Comparison of ENCODE assay signal across 10 mouse cellular contexts in genomic region chr9:57501452-57501851, GRCm38 (mm10). TPM values are rescaled to one million over a fixed set of nuclear protein-coding genes. Genes with fewer than 3 reads are reported as not detected.
A peak's percentile ranks its signal among the peaks of the same experiment; 100 is the strongest.
DNase-seq lines count a peak whose midpoint lies in the region; ATAC-seq and TF ChIP-seq lines count a peak whose summit lies in the region.
"Had no signal": no experiment of that assay in that cellular context is flagged by ENCODE, and none has a peak within 500 bp of the region (broad histone marks: within the 10 kb centered on the region; RNA-seq: fewer than 3 reads in every experiment).

No protein-coding gene starts in this region.

- no peak for ATAC-seq in kidney, embryonic 14.5 days (ENCODE audit: low FRiP score, low TSS enrichment)
- no peak for ATAC-seq in forebrain, postnatal 0 days
- no peak for ATAC-seq in midbrain, postnatal 0 days (ENCODE audit: low FRiP score)
- ATAC-seq: liver, embryonic 12.5 days had no signal

- peak overlapping the region; percentile 23; the same call in 1 of the 2 replicates for H3K9ac ChIP-seq in kidney, embryonic 14.5 days (ENCODE audit: low read depth, low read length)
- peak overlapping the region; percentile 10 for H3K9ac ChIP-seq in forebrain, postnatal 0 days
- peak overlapping the region; percentile 42 for H3K9ac ChIP-seq in midbrain, postnatal 0 days (replicated peaks; ENCODE audit: low read length, poor library complexity, severe bottlenecking)
- H3K9ac ChIP-seq: liver, embryonic 12.5 days had no signal

- no peaks in the 10 kb centered on the region for H3K9me3 ChIP-seq in kidney, embryonic 14.5 days (ENCODE audit: control insufficient read depth, low read length)
- no peaks in the 10 kb centered on the region for H3K9me3 ChIP-seq in forebrain, postnatal 0 days (ENCODE audit: low read length)
- H3K9me3 ChIP-seq in midbrain, postnatal 0 days (ENCODE audit: low read length): no peaks in the 10 kb centered on the region
- H3K9me3 ChIP-seq: liver, embryonic 12.5 days had no signal

- H3K4me1 ChIP-seq in kidney, embryonic 14.5 days (ENCODE audit: control insufficient read depth, insufficient read depth, low read length): peaks cover 44% of the 10 kb centered on the region
- peaks cover 27% of the 10 kb centered on the region for H3K4me1 ChIP-seq in forebrain, postnatal 0 days (ENCODE audit: insufficient read depth)
- peaks cover 7% of the 10 kb centered on the region; the same call in 1 of the 2 replicates for H3K4me1 ChIP-seq in midbrain, postnatal 0 days (ENCODE audit: insufficient read depth, low read length)

- H3K4me3 ChIP-seq in kidney, embryonic 14.5 days (ENCODE audit: low read length): peak overlapping the region; percentile 16
- peak overlapping the region; percentile 41 for H3K4me3 ChIP-seq in forebrain, postnatal 0 days (ENCODE audit: low read depth, low read length)
- peak overlapping the region; percentile 23 for H3K4me3 ChIP-seq in midbrain, postnatal 0 days (ENCODE audit: low read depth, low read length)
- H3K4me3 ChIP-seq: liver, embryonic 12.5 days had no signal

- H3K36me3 ChIP-seq in kidney, embryonic 14.5 days (ENCODE audit: control insufficient read depth, insufficient read depth, low read length): no peaks in the 10 kb centered on the region
- H3K36me3 ChIP-seq in forebrain, postnatal 0 days (ENCODE audit: insufficient read depth): no peaks in the 10 kb centered on the region
- H3K36me3 ChIP-seq in midbrain, postnatal 0 days (ENCODE audit: insufficient read depth, low read length): no peaks in the 10 kb centered on the region
- H3K36me3 ChIP-seq: liver, embryonic 12.5 days had no signal

- H3K4me2 ChIP-seq in kidney, embryonic 14.5 days (replicated peaks; ENCODE audit: low read depth, low read length): peak overlapping the region; percentile 30
- peak overlapping the region; percentile 95 for H3K4me2 ChIP-seq in forebrain, postnatal 0 days (ENCODE audit: low read depth)
- H3K4me2 ChIP-seq in midbrain, postnatal 0 days (ENCODE audit: low read depth, low read length, poor library complexity, severe bottlenecking): peak overlapping the region; percentile 87
- H3K4me2 ChIP-seq: liver, embryonic 12.5 days had no signal

- 8% methylated on average over 13 of the region's 13 CpGs for WGBS in kidney, embryonic 14.5 days
- 4% methylated on average over 13 of the region's 13 CpGs for WGBS in forebrain, postnatal 0 days
- 9% methylated on average over 13 of the region's 13 CpGs for WGBS in midbrain, postnatal 0 days

- H3K27me3 ChIP-seq in kidney, embryonic 14.5 days (ENCODE audit: control insufficient read depth, insufficient read depth, low read length): peaks cover 57% of the 10 kb centered on the region
- 0 out of 2 replicates have a peak, but pooled peaks cover 8% of the 10 kb centered on the region for H3K27me3 ChIP-seq in forebrain, postnatal 0 days (ENCODE audit: insufficient read depth, low read length)
- peaks cover 15% of the 10 kb centered on the region; the same call in 1 of the 2 replicates for H3K27me3 ChIP-seq in midbrain, postnatal 0 days (ENCODE audit: insufficient read depth, low read length)

- no peak for DNase-seq in kidney, postnatal 4 days
- peak; percentile 19 for DNase-seq in R1 (ENCODE audit: low read depth, low spot score)
- no peak for DNase-seq in forebrain, postnatal 0 days
- DNase-seq in midbrain, postnatal 0 days (ENCODE audit: low spot score): no peak
- DNase-seq in adrenal gland, postnatal 4 days (ENCODE audit: low spot score in 2 of 2): no peak
- no peak for DNase-seq in thymus, postnatal 25 days
- DNase-seq in gastrocnemius, postnatal 25 days: no peak

- H3K27ac ChIP-seq in kidney, embryonic 14.5 days (ENCODE audit: low read depth, low read length): no peak overlapping the region
- peak overlapping the region; percentile 79 for H3K27ac ChIP-seq in forebrain, postnatal 0 days (ENCODE audit: low read depth, low read length)
- H3K27ac ChIP-seq in midbrain, postnatal 0 days (ENCODE audit: low read depth, low read length): no peak overlapping the region
- H3K27ac ChIP-seq: liver, embryonic 12.5 days had no signal

- TF ChIP-seq CTCF in forebrain, postnatal 0 days (IDR thresholded peaks at IDR 0.05; ENCODE audit: low read depth): no peak
- no peak for TF ChIP-seq CTCF in midbrain, postnatal 0 days (IDR thresholded peaks at IDR 0.05)

RNA-seq across cellular contexts. Expression of gene Rpp25, which starts 2.4 kb away (rescaled TPM):
- polyA plus RNA-seq in kidney, embryonic 14.5 days (2014; fragmentation: Nextera tagmentation; extraction: Ambion mirVana): 5.3 and 6.2 TPM in 2 replicates
- total RNA-seq in forebrain, postnatal 0 days (2014; rRNA removed): 24.7 and 30.2 TPM in 2 replicates
- polyA plus RNA-seq in forebrain, postnatal 0 days (2015; fragmentation: Nextera tagmentation; extraction: Ambion mirVana): 40.9 and 46.5 TPM in 2 replicates
- 24.2 and 24.8 TPM in 2 replicates for total RNA-seq in midbrain, postnatal 0 days (2014; rRNA removed)
- 26.5 and 34.5 TPM in 2 replicates for polyA plus RNA-seq in midbrain, postnatal 0 days (2015; fragmentation: Nextera tagmentation; extraction: Ambion mirVana)
- 1 to 10 TPM; 6.2 to 6.9 TPM for total RNA-seq in adrenal gland, postnatal 4 days (2021)
- not detected for total RNA-seq in gastrocnemius, postnatal 25 days (2021)
- total RNA-seq: hematopoietic stem cell, adult 5-6 weeks had no signal

RNA-seq across cellular contexts. Expression of gene Cox5a, which starts 19.6 kb away (rescaled TPM):
- 675 and 707 TPM in 2 replicates for polyA plus RNA-seq in kidney, embryonic 14.5 days (2014; fragmentation: Nextera tagmentation; extraction: Ambion mirVana)
- total RNA-seq in forebrain, postnatal 0 days (2014; rRNA removed): 236 and 279 TPM in 2 replicates
- 1,027 and 1,112 TPM in 2 replicates for polyA plus RNA-seq in forebrain, postnatal 0 days (2015; fragmentation: Nextera tagmentation; extraction: Ambion mirVana)
- 250 and 266 TPM in 2 replicates for total RNA-seq in midbrain, postnatal 0 days (2014; rRNA removed)
- 1,115 and 1,120 TPM in 2 replicates for polyA plus RNA-seq in midbrain, postnatal 0 days (2015; fragmentation: Nextera tagmentation; extraction: Ambion mirVana)
- total RNA-seq in adrenal gland, postnatal 4 days (2021): 100 to 1,000 TPM; 381 to 426 TPM
- total RNA-seq in gastrocnemius, postnatal 25 days (2021): 1,000 to 10,000 TPM; 1,447 to 1,511 TPM

RNA-seq across cellular contexts. Expression of gene Scamp5, which starts 33.6 kb away (rescaled TPM):
- 7.3 and 9.0 TPM in 2 replicates for polyA plus RNA-seq in kidney, embryonic 14.5 days (2014; fragmentation: Nextera tagmentation; extraction: Ambion mirVana)
- total RNA-seq in forebrain, postnatal 0 days (2014; rRNA removed): 252 and 282 TPM in 2 replicates
- 167 and 175 TPM in 2 replicates for polyA plus RNA-seq in forebrain, postnatal 0 days (2015; fragmentation: Nextera tagmentation; extraction: Ambion mirVana)
- total RNA-seq in midbrain, postnatal 0 days (2014; rRNA removed): 389 and 404 TPM in 2 replicates
- polyA plus RNA-seq in midbrain, postnatal 0 days (2015; fragmentation: Nextera tagmentation; extraction: Ambion mirVana): 206 and 213 TPM in 2 replicates
- total RNA-seq in adrenal gland, postnatal 4 days (2021): 10 to 100 TPM; 27.7 to 29.8 TPM
- total RNA-seq in gastrocnemius, postnatal 25 days (2021): 1 to 10 TPM; 1.4 to 2.4 TPM

RNA-seq across cellular contexts. Expression of gene Fam219b, which starts 35.9 kb away (rescaled TPM):
- polyA plus RNA-seq in kidney, embryonic 14.5 days (2014; fragmentation: Nextera tagmentation; extraction: Ambion mirVana): 13.3 and 19.7 TPM in 2 replicates
- total RNA-seq in forebrain, postnatal 0 days (2014; rRNA removed): 25.1 and 29.9 TPM in 2 replicates
- 19.8 and 26.8 TPM in 2 replicates for polyA plus RNA-seq in forebrain, postnatal 0 days (2015; fragmentation: Nextera tagmentation; extraction: Ambion mirVana)
- total RNA-seq in midbrain, postnatal 0 days (2014; rRNA removed): 20.6 and 29.7 TPM in 2 replicates
- 24.8 and 25.6 TPM in 2 replicates for polyA plus RNA-seq in midbrain, postnatal 0 days (2015; fragmentation: Nextera tagmentation; extraction: Ambion mirVana)
- 10 to 100 TPM; 23.5 to 27.3 TPM for total RNA-seq in adrenal gland, postnatal 4 days (2021)
- 1 to 10 TPM; 3.3 to 5.6 TPM for total RNA-seq in gastrocnemius, postnatal 25 days (2021)

RNA-seq across cellular contexts. Expression of gene Mpi, which starts 51.1 kb away (rescaled TPM):
- polyA plus RNA-seq in kidney, embryonic 14.5 days (2014; fragmentation: Nextera tagmentation; extraction: Ambion mirVana): 36.5 and 37.7 TPM in 2 replicates
- 46.1 and 47.8 TPM in 2 replicates for total RNA-seq in forebrain, postnatal 0 days (2014; rRNA removed)
- polyA plus RNA-seq in forebrain, postnatal 0 days (2015; fragmentation: Nextera tagmentation; extraction: Ambion mirVana): 37.9 and 49.3 TPM in 2 replicates
- total RNA-seq in midbrain, postnatal 0 days (2014; rRNA removed): 60.5 and 71.9 TPM in 2 replicates
- 57.2 and 61.2 TPM in 2 replicates for polyA plus RNA-seq in midbrain, postnatal 0 days (2015; fragmentation: Nextera tagmentation; extraction: Ambion mirVana)
- 10 to 100 TPM; 50.7 to 55.7 TPM for total RNA-seq in adrenal gland, postnatal 4 days (2021)
- total RNA-seq in gastrocnemius, postnatal 25 days (2021): 10 to 100 TPM; 75.1 to 87.6 TPM

Comparison
In these comparisons a context has a peak if more than half of its experiments do, and no peak if none do; other contexts are left out.
1. H3K4me2 ChIP-seq: peak in every context shown above with its lines; median percentile 95 in forebrain, postnatal 0 days; 87 in midbrain, postnatal 0 days; 30 in kidney, embryonic 14.5 days.
2. RNA of gene Rpp25, which starts 2.4 kb away (total RNA-seq): 24.2 to 24.8 TPM in midbrain, postnatal 0 days, 24.7 to 30.2 TPM in forebrain, postnatal 0 days and 6.2 to 6.9 TPM in adrenal gland, postnatal 4 days; not detected in gastrocnemius, postnatal 25 days; every median in the first group is over 4 times any median in the second.
3. RNA of gene Scamp5, which starts 33.6 kb away (total RNA-seq): 389 to 404 TPM in midbrain, postnatal 0 days, 252 to 282 TPM in forebrain, postnatal 0 days and 27.7 to 29.8 TPM in adrenal gland, postnatal 4 days; 1.4 to 2.4 TPM in gastrocnemius, postnatal 25 days; every median in the first group is over 4 times any median in the second.
4. Peak in every context shown above with its lines, with median percentiles within 50 percentile points of each other: H3K4me3 ChIP-seq and H3K9ac ChIP-seq.